Mouse (Mus musculus) liver, embryonic 14 days (tissue): Measurements from ENCODE around the gene Gm21854. TPM values are rescaled to one million over a fixed set of nuclear protein-coding genes. Genes with fewer than 3 reads are reported as not detected.

Experiments
- polyA plus RNA-seq: library from polyadenylated mRNA; depleted of rRNA; stranded (reverse); fragments of >200 nt; gene quantifications from 2 replicates; pipeline ENCODE4 v1.2.3, GENCODE M21; 2012; rRNA removed

Gene Gm21854
- polyA plus RNA-seq: not detected in 2 replicates

GRCm38 (mm10) chrY:5656686-5657085 lies at the start of gene Gm21854:
Gm21854 (plus strand) TSS chrY:5656986.

Other genes starting within 250 kb of the Gm21854 start
- gene Gm20914, start 69.0 kb downstream of the Gm21854 start, polyA plus RNA-seq: not detected in 2 replicates
- not detected in 2 replicates for gene Gm28171, start 136.4 kb downstream of the Gm21854 start, polyA plus RNA-seq